Mouse (Mus musculus) fat pad, adult 2 months (tissue): ENCODE data around the gene Zfp618.

Experiments used
- DNase-seq: peaks from one replicate; pipeline ENCODE4 v3.0.0-alpha.2; 2011; ENCODE audit warnings: low read depth, low spot score; ENCODE audit errors: extremely low read depth

The Zfp618 gene

GRCm38 (mm10) chr4:63154699-63155098, 189.3 kb downstream of the Zfp618 start, which contains the start of gene Ambp:
Gene Ambp (minus strand): TSS chr4:63154799.
- no peak for DNase-seq

- no peak for DNase-seq
Observed at GRCm38 (mm10) chr4:63155596-63155995, 190.2 kb downstream of the Zfp618 start.

- DNase-seq = no peak
Observed at GRCm38 (mm10) chr4:63156726-63157634, 191.6 kb downstream of the Zfp618 start.

- no peak for DNase-seq
Observed at GRCm38 (mm10) chr4:63158192-63158591, 192.8 kb downstream of the Zfp618 start.

GRCm38 (mm10) chr4:63158961-63159592, 193.7 kb downstream of the Zfp618 start:
- DNase-seq = no peak

GRCm38 (mm10) chr4:63165636-63166035, 200.3 kb downstream of the Zfp618 start:
- no peak for DNase-seq

GRCm38 (mm10) chr4:63166323-63166722, 200.9 kb downstream of the Zfp618 start:
- DNase-seq = no peak

GRCm38 (mm10) chr4:63170061-63170460, 204.7 kb downstream of the Zfp618 start:
- DNase-seq = peak; percentile 4

- DNase-seq = no peak
Observed at GRCm38 (mm10) chr4:63171122-63171521, 205.7 kb downstream of the Zfp618 start.

GRCm38 (mm10) chr4:63171969-63172685, 206.8 kb downstream of the Zfp618 start, which contains the start of gene Kif12:
Gene Kif12 (minus strand): TSS chr4:63172131.
- no peak for DNase-seq

GRCm38 (mm10) chr4:63181556-63181955, 216.2 kb downstream of the Zfp618 start:
- DNase-seq = no peak

GRCm38 (mm10) chr4:63186281-63186870, 221.0 kb downstream of the Zfp618 start:
- no peak for DNase-seq
